Mouse (Mus musculus) spleen, postnatal 36 days (tissue): ENCODE data around the gene Gm13539.

Experiments
- DNase-seq, 2 experiments: peaks; one replicate each; pipeline ENCODE4 v3.0.0; 2022; ENCODE audit warnings: low spot score in 2 of 2, mixed read lengths in 1 of 2

Gm13539 gene

GRCm38 (mm10) chr2:25824751-25825150 lies 42.7 kb downstream of the Gm13539 start:
- no peak for DNase-seq

GRCm38 (mm10) chr2:25828344-25828947 lies 46.4 kb downstream of the Gm13539 start:
- no peak for DNase-seq

- DNase-seq: no peak
Measured at GRCm38 (mm10) chr2:25830786-25831185, 48.7 kb downstream of the Gm13539 start.

GRCm38 (mm10) chr2:25836291-25836690 lies 54.2 kb downstream of the Gm13539 start:
- peak; percentile 4 to 25 for DNase-seq
